Mouse (Mus musculus) MN1 (cell line): ENCODE results near the gene Exph5.

Experiments
- DNase-seq: peaks from one replicate; pipeline ENCODE4 v3.0.0-alpha.2; 2016; ENCODE audit warnings: low spot score

Gene Exph5

GRCm38 (mm10) chr9:53320894-53321650 is 19.6 kb downstream of the Exph5 start:
- DNase-seq = no peak

GRCm38 (mm10) chr9:53321683-53322082 is 20.2 kb downstream of the Exph5 start:
- DNase-seq = no peak

- no peak for DNase-seq
Observed at GRCm38 (mm10) chr9:53323419-53324251, 22.2 kb downstream of the Exph5 start.

- no peak for DNase-seq
Observed at GRCm38 (mm10) chr9:53325363-53326090, 24.1 kb downstream of the Exph5 start.

- DNase-seq = no peak
Observed at GRCm38 (mm10) chr9:53328203-53328602, 26.7 kb downstream of the Exph5 start.

- DNase-seq = no peak
Observed at GRCm38 (mm10) chr9:53329301-53330206, 28.1 kb downstream of the Exph5 start.

- no peak for DNase-seq
Observed at GRCm38 (mm10) chr9:53330247-53330646, 28.8 kb downstream of the Exph5 start.

GRCm38 (mm10) chr9:53333436-53333835 is 32.0 kb downstream of the Exph5 start:
- no peak for DNase-seq

GRCm38 (mm10) chr9:53335131-53335530 is 33.7 kb downstream of the Exph5 start:
- DNase-seq = no peak

- no peak for DNase-seq
Observed at GRCm38 (mm10) chr9:53339603-53340002, 38.1 kb downstream of the Exph5 start.

- DNase-seq = no peak
Observed at GRCm38 (mm10) chr9:53340328-53340916, 39.0 kb downstream of the Exph5 start.

GRCm38 (mm10) chr9:53340969-53341368 is 39.5 kb downstream of the Exph5 start:
- DNase-seq = no peak

GRCm38 (mm10) chr9:53341981-53342380 is 40.5 kb downstream of the Exph5 start:
- no peak for DNase-seq

- DNase-seq = no peak
Observed at GRCm38 (mm10) chr9:53344646-53345432, 43.4 kb downstream of the Exph5 start.

GRCm38 (mm10) chr9:53345728-53346127 is 44.3 kb downstream of the Exph5 start:
- DNase-seq = no peak

- DNase-seq = no peak
Observed at GRCm38 (mm10) chr9:53346402-53346801, 44.9 kb downstream of the Exph5 start.

GRCm38 (mm10) chr9:53349211-53349610 is 47.7 kb downstream of the Exph5 start:
- no peak for DNase-seq

- DNase-seq = no peak
Observed at GRCm38 (mm10) chr9:53350331-53350730, 48.9 kb downstream of the Exph5 start.

GRCm38 (mm10) chr9:53351899-53352298 is 50.4 kb downstream of the Exph5 start:
- DNase-seq = no peak

GRCm38 (mm10) chr9:53353161-53353560 is 51.7 kb downstream of the Exph5 start:
- DNase-seq = no peak
